Mouse (Mus musculus): ENCODE data around the gene Tnrc6b. TPM values are rescaled to one million over a fixed set of nuclear protein-coding genes. Genes with fewer than 3 reads are reported as not detected.

Gene Tnrc6b
- polyA plus RNA-seq, 2 experiments, result 8.1 to 8.8 TPM

DNA sequence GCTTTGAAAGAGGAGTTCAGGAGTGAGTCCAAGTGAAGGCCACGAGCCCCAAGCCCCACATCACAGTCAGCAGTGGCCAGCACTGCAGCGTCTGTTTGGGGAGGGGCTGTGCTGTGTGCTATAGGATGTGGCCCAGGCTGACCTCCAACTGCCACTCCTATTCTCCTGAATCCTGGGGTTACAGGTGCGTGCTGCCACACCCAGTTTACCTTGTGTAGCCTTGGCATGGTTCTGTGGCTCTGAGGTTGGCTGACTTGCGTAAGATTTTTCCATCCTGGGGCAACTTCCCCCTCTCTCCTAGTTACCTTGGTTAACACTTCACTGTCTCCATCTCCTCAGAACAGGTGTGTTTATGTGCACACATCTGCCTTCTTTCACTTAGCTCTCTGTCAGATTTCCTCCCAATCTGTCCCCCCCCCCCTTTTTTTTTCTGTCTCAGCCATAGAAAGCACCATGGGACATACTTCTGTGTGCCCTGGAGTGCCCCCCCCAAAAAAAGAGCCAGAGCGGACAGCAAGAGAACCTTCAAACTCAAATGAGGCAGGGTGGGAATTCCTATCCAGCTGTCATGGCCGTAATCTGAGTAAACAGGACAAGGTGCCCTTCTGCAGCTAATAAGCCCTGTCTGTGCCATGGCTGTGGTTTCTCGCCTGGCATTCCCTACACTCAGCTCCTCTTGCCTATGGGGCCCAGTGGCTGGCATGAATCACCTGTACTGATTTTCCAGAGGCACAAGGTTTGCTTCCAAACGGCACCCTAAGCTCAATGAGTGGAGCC is 9.4 kb upstream of the Tnrc6b start:
- Histone ChIP-seq H3K4me2 (ENCODE audit: low read depth) (no peak overlapping the region), H3K9me3 (ENCODE audit: control insufficient read depth, low read length) (no peaks in the 10 kb centered on the region), H3K9ac (replicated peaks) (no peak overlapping the region), H3K4me1 (replicated peaks; ENCODE audit: control insufficient read depth in 2 of 2, insufficient read depth in 2 of 2, low read length in 1 of 2) (peaks cover 0 to 4% of the 10 kb centered on the region in 2 experiments; a peak in 3 of 4 replicates), H3K27me3 (ENCODE audit: control insufficient read depth, insufficient read depth, low read length) (no peaks in the 10 kb centered on the region), H3K36me3 (replicated peaks; ENCODE audit: control insufficient read depth, insufficient read depth, low read depth) (no peaks in the 10 kb centered on the region), H3K4me3 (ENCODE audit: insufficient read depth in 1 of 2, low read depth in 2 of 2, low read length in 2 of 2) (no peak overlapping the region), H3K27ac (no peak overlapping the region)
- TF ChIP-seq EP300 (IDR thresholded peaks at IDR 0.05; ENCODE audit: low read depth) (no peak), CTCF (IDR thresholded peaks at IDR 0.05; ENCODE audit: low read depth) (no peak)
- DNase-seq (ENCODE audit: low read depth in 3 of 3, low spot score in 3 of 3) (no peak), ATAC-seq (ENCODE audit: insufficient read depth) (no peak)
- 49% methylated on average over 8 of the region's 8 CpGs for WGBS (ENCODE audit: insufficient replicate concordance)

GRCm38 (mm10) chr15:80702910-80703309 is 8.2 kb upstream of the Tnrc6b start:
- TF ChIP-seq EP300 (IDR thresholded peaks at IDR 0.05; ENCODE audit: low read depth) (no peak), CTCF (IDR thresholded peaks at IDR 0.05; ENCODE audit: low read depth) (no peak)
- H3K27ac ChIP-seq, result no peak overlapping the region
- H3K4me3 ChIP-seq (ENCODE audit: insufficient read depth in 1 of 2, low read depth in 2 of 2, low read length in 2 of 2), result no peak overlapping the region
- no peak overlapping the region for H3K4me2 ChIP-seq (ENCODE audit: low read depth)
- no peak overlapping the region for H3K9ac ChIP-seq (replicated peaks)
- H3K27me3 ChIP-seq (ENCODE audit: control insufficient read depth, insufficient read depth, low read length), result no peaks in the 10 kb centered on the region
- ATAC-seq (ENCODE audit: insufficient read depth) (no peak), DNase-seq (ENCODE audit: low read depth in 3 of 3, low spot score in 3 of 3) (no peak)
- H3K36me3 ChIP-seq (replicated peaks; ENCODE audit: control insufficient read depth, insufficient read depth, low read depth), result no peaks in the 10 kb centered on the region
- 57% methylated on average over 5 of the region's 5 CpGs for WGBS (ENCODE audit: insufficient replicate concordance)
- no peaks in the 10 kb centered on the region for H3K9me3 ChIP-seq (ENCODE audit: control insufficient read depth, low read length)
- peaks cover 0 to 10% of the 10 kb centered on the region in 2 experiments; a peak in 3 of 4 replicates for H3K4me1 ChIP-seq (replicated peaks; ENCODE audit: control insufficient read depth in 2 of 2, insufficient read depth in 2 of 2, low read length in 1 of 2)

DNA sequence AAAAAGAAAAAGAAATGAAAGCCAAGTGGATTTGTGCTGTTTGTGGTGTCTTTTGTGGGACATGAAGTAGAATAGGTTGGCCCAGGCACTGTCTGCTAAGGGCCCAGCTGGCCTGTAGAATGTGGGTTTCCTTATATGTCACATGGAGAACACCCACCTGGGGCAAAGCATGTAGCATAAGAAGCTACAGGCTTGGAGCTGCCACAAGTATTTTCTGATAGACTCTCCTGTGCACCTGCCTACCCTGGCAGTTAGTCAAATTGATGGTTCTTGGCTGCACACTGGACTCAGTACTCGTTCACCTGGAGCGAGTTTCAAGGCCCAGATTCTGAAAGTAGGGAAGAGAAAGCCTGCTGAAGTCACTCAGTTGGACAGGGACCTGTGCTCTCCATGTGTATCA is 7.6 kb upstream of the Tnrc6b start:
- ATAC-seq (ENCODE audit: insufficient read depth) (no peak), DNase-seq (ENCODE audit: low read depth in 3 of 3, low spot score in 3 of 3) (no peak)
- peaks cover 0 to 10% of the 10 kb centered on the region in 2 experiments; a peak in 3 of 4 replicates for H3K4me1 ChIP-seq (replicated peaks; ENCODE audit: control insufficient read depth in 2 of 2, insufficient read depth in 2 of 2, low read length in 1 of 2)
- no peak overlapping the region for H3K4me2 ChIP-seq (ENCODE audit: low read depth)
- no peaks in the 10 kb centered on the region for H3K9me3 ChIP-seq (ENCODE audit: control insufficient read depth, low read length)
- H3K9ac ChIP-seq (replicated peaks), result no peak overlapping the region
- no peak for TF ChIP-seq CTCF (IDR thresholded peaks at IDR 0.05; ENCODE audit: low read depth)
- TF ChIP-seq EP300 (IDR thresholded peaks at IDR 0.05; ENCODE audit: low read depth), result no peak
- no peaks in the 10 kb centered on the region for H3K27me3 ChIP-seq (ENCODE audit: control insufficient read depth, insufficient read depth, low read length)
- no peaks in the 10 kb centered on the region for H3K36me3 ChIP-seq (replicated peaks; ENCODE audit: control insufficient read depth, insufficient read depth, low read depth)
- H3K4me3 ChIP-seq (ENCODE audit: insufficient read depth in 1 of 2, low read depth in 2 of 2, low read length in 2 of 2), result no peak overlapping the region
- H3K27ac ChIP-seq, result no peak overlapping the region
- WGBS (ENCODE audit: insufficient replicate concordance), result 59% methylated on average over 2 of the region's 2 CpGs

DNA sequence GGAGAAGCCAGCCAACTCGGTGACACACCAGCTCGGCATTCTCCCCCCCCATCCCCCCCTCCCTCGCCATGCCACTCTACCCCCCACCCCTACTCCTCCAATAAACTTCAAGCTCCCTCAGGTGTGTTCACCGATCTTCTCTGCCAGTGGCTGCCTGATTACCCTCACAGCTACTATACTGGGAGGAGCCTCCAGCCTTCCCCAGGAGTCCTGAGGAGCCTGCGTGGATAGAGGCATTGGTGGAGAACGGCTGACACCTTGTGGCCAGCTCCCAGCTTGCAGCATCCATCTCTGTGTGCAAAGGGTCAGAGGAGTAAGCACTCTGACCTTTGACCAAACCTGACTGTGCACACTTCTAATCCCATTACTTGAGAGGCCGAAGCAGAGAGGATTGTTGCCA is 6.8 kb upstream of the Tnrc6b start:
- Histone ChIP-seq H3K9me3 (ENCODE audit: control insufficient read depth, low read length) (no peaks in the 10 kb centered on the region), H3K4me2 (ENCODE audit: low read depth) (no peak overlapping the region), H3K27me3 (ENCODE audit: control insufficient read depth, insufficient read depth, low read length) (no peaks in the 10 kb centered on the region), H3K36me3 (replicated peaks; ENCODE audit: control insufficient read depth, insufficient read depth, low read depth) (no peaks in the 10 kb centered on the region), H3K27ac (no peak overlapping the region), H3K4me3 (ENCODE audit: insufficient read depth in 1 of 2, low read depth in 2 of 2, low read length in 2 of 2) (no peak overlapping the region), H3K9ac (replicated peaks) (no peak overlapping the region), H3K4me1 (replicated peaks; ENCODE audit: control insufficient read depth in 2 of 2, insufficient read depth in 2 of 2, low read length in 1 of 2) (peaks cover 0 to 10% of the 10 kb centered on the region in 2 experiments; a peak in 3 of 4 replicates)
- 7% methylated on average over 7 of the region's 7 CpGs for WGBS (ENCODE audit: insufficient replicate concordance)
- TF ChIP-seq EP300 (IDR thresholded peaks at IDR 0.05; ENCODE audit: low read depth) (no peak), CTCF (IDR thresholded peaks at IDR 0.05; ENCODE audit: low read depth) (peak; percentile 94)
- DNase-seq (ENCODE audit: low read depth in 3 of 3, low spot score in 3 of 3) (peak; percentile 52 to 66 (median 59)), ATAC-seq (ENCODE audit: insufficient read depth) (peak; percentile 70)

- no peaks in the 10 kb centered on the region for H3K36me3 ChIP-seq (replicated peaks; ENCODE audit: control insufficient read depth, insufficient read depth, low read depth)
Measured at GRCm38 (mm10) chr15:80705828-80706549, 5.1 kb upstream of the Tnrc6b start.

More at GRCm38 (mm10) chr15:80705828-80706549, 5.1 kb upstream of the Tnrc6b start:
- TF ChIP-seq CTCF (IDR thresholded peaks at IDR 0.05; ENCODE audit: low read depth) (peak; percentile 96), EP300 (IDR thresholded peaks at IDR 0.05; ENCODE audit: low read depth) (no peak)
- peak overlapping the region; percentile 49 for H3K9ac ChIP-seq (replicated peaks)
- H3K27me3 ChIP-seq (ENCODE audit: control insufficient read depth, insufficient read depth, low read length), result no peaks in the 10 kb centered on the region
- peak overlapping the region; percentile 40 to 50 for H3K4me3 ChIP-seq (ENCODE audit: insufficient read depth in 1 of 2, low read depth in 2 of 2, low read length in 2 of 2)
- 27% methylated on average over 18 of the region's 18 CpGs for WGBS (ENCODE audit: insufficient replicate concordance)
- no peak overlapping the region for H3K27ac ChIP-seq
- peak; percentile 55 to 70 (median 60) for DNase-seq (ENCODE audit: low read depth in 3 of 3, low spot score in 3 of 3)
- peaks cover 6 to 15% of the 10 kb centered on the region in 2 experiments for H3K4me1 ChIP-seq (replicated peaks; ENCODE audit: control insufficient read depth in 2 of 2, insufficient read depth in 2 of 2, low read length in 1 of 2)
- ATAC-seq (ENCODE audit: insufficient read depth), result no peak
- peak overlapping the region; percentile 65 for H3K4me2 ChIP-seq (ENCODE audit: low read depth)
- H3K9me3 ChIP-seq (ENCODE audit: control insufficient read depth, low read length), result no peaks in the 10 kb centered on the region
